Mouse (Mus musculus) lung, adult 2 months (tissue): Measurements from ENCODE around the gene Krt18.

Experiments used
- CTCF ChIP-seq: fragments of 200-500 bp; IDR thresholded peaks from 2 replicates; pipeline ENCODE4 v1.5.1; 2011; ENCODE audit warnings: mild to moderate bottlenecking, low read length, control low read depth; ENCODE audit not compliant: insufficient read depth
- POLR2A ChIP-seq: fragments of 200-500 bp; IDR thresholded peaks from 2 replicates; pipeline ENCODE4 v1.6.1; 2011; ENCODE audit warnings: low read depth, mild to moderate bottlenecking, control low read depth, low read length, borderline replicate concordance; ENCODE audit errors: extremely low read depth

DNA sequence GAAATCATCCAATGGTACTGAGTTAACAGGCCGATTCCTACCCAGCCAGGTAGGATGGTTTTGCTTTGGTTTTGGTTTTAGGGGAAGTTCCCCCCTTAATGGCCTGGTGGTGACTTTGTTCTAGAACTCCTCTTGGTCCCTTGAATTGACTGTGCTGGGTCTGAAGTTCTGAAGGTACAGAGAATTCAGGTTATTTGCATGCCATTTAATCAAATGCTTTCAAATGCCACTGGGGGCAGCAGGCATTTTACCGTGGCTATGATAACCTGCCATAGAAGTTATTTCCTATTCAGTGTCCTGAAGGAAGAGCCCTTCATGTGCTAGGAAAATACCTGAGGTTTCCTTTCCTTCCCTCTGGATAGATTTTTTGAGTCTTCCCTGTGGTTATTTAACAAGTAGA lies 52.4 kb downstream of the Krt18 start:
- TF ChIP-seq CTCF = no peak
- TF ChIP-seq POLR2A = no peak
